Mouse (Mus musculus) myocyte (in vitro differentiated cells): ENCODE data around the gene Rnf216. TPM values are rescaled to one million over a fixed set of nuclear protein-coding genes. Genes with fewer than 3 reads are reported as not detected.
A peak's percentile ranks its signal among the peaks of the same experiment; 100 is the strongest.

ENCODE experiments used
- H3K27me3 ChIP-seq: one replicate; pipeline ENCODE4 v1.6.1; 2011; ENCODE audit not compliant: control insufficient read depth, insufficient read depth, insufficient read length
- H3K36me3 ChIP-seq: one replicate; pipeline ENCODE4 v1.6.1; 2011; ENCODE audit not compliant: control insufficient read depth, insufficient read depth
- H3K4me2 ChIP-seq: one replicate; pipeline ENCODE4 v1.6.1; 2011; ENCODE audit warnings: low read depth, control low read depth
- H3K4me3 ChIP-seq: one replicate; pipeline ENCODE4 v1.5.1; 2011; ENCODE audit warnings: mild to moderate bottlenecking, control low read depth, moderate library complexity
- H3K79me2 ChIP-seq: one replicate; pipeline ENCODE4 v1.6.1; 2011; ENCODE audit not compliant: control insufficient read depth, insufficient read depth
- H3ac ChIP-seq: one replicate; pipeline ENCODE4 v1.6.1; 2011; ENCODE audit not compliant: control insufficient read depth, insufficient read length
- CEBPB ChIP-seq: IDR thresholded peaks from 2 replicates; pipeline ENCODE4 v1.6.1; 2011; ENCODE audit warnings: mild to moderate bottlenecking, moderate library complexity; ENCODE audit not compliant: poor library complexity, insufficient read depth, severe bottlenecking
- E2F4 ChIP-seq: IDR thresholded peaks from one replicate; pipeline ENCODE4 v1.6.1; 2011; ENCODE audit warnings: mild to moderate bottlenecking, control low read depth, moderate library complexity; ENCODE audit not compliant: insufficient read depth
- MAX ChIP-seq: IDR thresholded peaks from one replicate; pipeline ENCODE4 v1.6.1; 2011; ENCODE audit warnings: low read depth, mild to moderate bottlenecking, control low read depth
- MYOD1 ChIP-seq, 3 experiments: IDR thresholded peaks; one replicate each; pipeline ENCODE4 v1.6.1; 2011; ENCODE audit warnings: control low read depth in 2 of 3, low read depth in 2 of 3, mild to moderate bottlenecking in 2 of 3, moderate library complexity in 1 of 3; ENCODE audit not compliant: insufficient read length in 2 of 3, control insufficient read depth in 1 of 3
- MYOG ChIP-seq, 3 experiments: IDR thresholded peaks; one replicate each; pipeline ENCODE4 v1.6.1; 2011; ENCODE audit warnings: control low read depth in 2 of 3, low read depth in 2 of 3, mild to moderate bottlenecking in 2 of 3; ENCODE audit not compliant: insufficient read length in 2 of 3, control insufficient read depth in 1 of 3, insufficient read depth in 1 of 3
- POLR2A ChIP-seq: IDR thresholded peaks from one replicate; pipeline ENCODE4 v1.6.1; 2011; ENCODE audit warnings: low read depth, mild to moderate bottlenecking, control low read depth, moderate library complexity; ENCODE audit not compliant: insufficient read length
- POLR2AphosphoS2 ChIP-seq: IDR thresholded peaks from one replicate; pipeline ENCODE4 v1.6.1; 2011; ENCODE audit warnings: low read depth, control low read depth; ENCODE audit not compliant: insufficient read length
- REST ChIP-seq: IDR thresholded peaks from one replicate; pipeline ENCODE4 v1.6.1; 2011; ENCODE audit warnings: mild to moderate bottlenecking, control low read depth, moderate library complexity; ENCODE audit not compliant: insufficient read depth, insufficient read length
- SRF ChIP-seq: IDR thresholded peaks from one replicate; pipeline ENCODE4 v1.6.1; 2011; ENCODE audit warnings: low read depth; ENCODE audit not compliant: control insufficient read depth, insufficient read length
- TCF12 ChIP-seq: IDR thresholded peaks from one replicate; pipeline ENCODE4 v1.6.1; 2011; ENCODE audit warnings: mild to moderate bottlenecking, control low read depth; ENCODE audit not compliant: poor library complexity, insufficient read depth, severe bottlenecking
- TCF3 ChIP-seq: IDR thresholded peaks from one replicate; pipeline ENCODE4 v1.6.1; 2011; ENCODE audit warnings: low read depth, control low read depth; ENCODE audit not compliant: insufficient read length
- USF1 ChIP-seq: IDR thresholded peaks from one replicate; pipeline ENCODE4 v1.6.1; 2011; ENCODE audit warnings: low read depth, mild to moderate bottlenecking, control low read depth, moderate library complexity
- polyA plus RNA-seq: library from polyadenylated mRNA; unstranded; fragments of >200 nt; fragmentation: generic; extraction: Trizol; gene quantifications from one replicate; pipeline ENCODE4 v1.2.1, GENCODE M21; 2012; ENCODE audit warnings: missing spikeins

Gene Rnf216
- polyA plus RNA-seq: 15.9 TPM

- peak within 1 kb of the TSS; percentile 40 for H3K4me3 ChIP-seq
- H3K4me2 ChIP-seq: peak within 1 kb of the TSS; percentile 87
- no peak for TF ChIP-seq E2F4
- TF ChIP-seq REST: no peak
- no peak for TF ChIP-seq USF1
- TF ChIP-seq CEBPB: no peak
- no peak for TF ChIP-seq TCF12
- TF ChIP-seq POLR2A: peak; percentile 93
- TF ChIP-seq SRF: no peak
- TF ChIP-seq MAX: no peak
- TF ChIP-seq MYOG (IDR thresholded peaks at IDR 0.05; ENCODE audit: control insufficient read depth in 1 of 3, insufficient read depth in 1 of 3, insufficient read length in 2 of 3, low read depth in 2 of 3): no peak
- TF ChIP-seq MYOD1 (IDR thresholded peaks at IDR 0.05; ENCODE audit: control insufficient read depth in 1 of 3, insufficient read length in 2 of 3, low read depth in 2 of 3): no peak
- no peak for TF ChIP-seq TCF3
- TF ChIP-seq POLR2AphosphoS2: peak; percentile 81
- peaks cover 40% of the 10 kb centered on the region for H3K79me2 ChIP-seq
- H3ac ChIP-seq: peak within 1 kb of the TSS; percentile 70
- no peaks in the 10 kb centered on the region for H3K27me3 ChIP-seq
- no peaks in the 10 kb centered on the region for H3K36me3 ChIP-seq
Observed at GRCm38 (mm10) chr5:143112281-143113246, at the start of gene Rnf216. TSS of gene Rnf216 (minus strand) at chr5:143112994.

- Histone ChIP-seq H3K4me2 (no peak overlapping the region), H3K27me3 (peaks cover 8% of the 10 kb centered on the region), H3K4me3 (no peak overlapping the region), H3K79me2 (no peaks in the 10 kb centered on the region), H3K36me3 (no peaks in the 10 kb centered on the region), H3ac (no peak overlapping the region)
- TF ChIP-seq MYOG (IDR thresholded peaks at IDR 0.05; ENCODE audit: control insufficient read depth in 1 of 3, insufficient read depth in 1 of 3, insufficient read length in 2 of 3, low read depth in 2 of 3) (no peak), POLR2AphosphoS2 (no peak), MAX (no peak), REST (no peak), POLR2A (no peak), USF1 (no peak), TCF3 (no peak), SRF (no peak), E2F4 (no peak), CEBPB (no peak), MYOD1 (IDR thresholded peaks at IDR 0.05; ENCODE audit: control insufficient read depth in 1 of 3, insufficient read length in 2 of 3, low read depth in 2 of 3) (no peak), TCF12 (no peak)
Observed at GRCm38 (mm10) chr5:143155534-143155933, 42.7 kb upstream of the Rnf216 start.

DNA sequence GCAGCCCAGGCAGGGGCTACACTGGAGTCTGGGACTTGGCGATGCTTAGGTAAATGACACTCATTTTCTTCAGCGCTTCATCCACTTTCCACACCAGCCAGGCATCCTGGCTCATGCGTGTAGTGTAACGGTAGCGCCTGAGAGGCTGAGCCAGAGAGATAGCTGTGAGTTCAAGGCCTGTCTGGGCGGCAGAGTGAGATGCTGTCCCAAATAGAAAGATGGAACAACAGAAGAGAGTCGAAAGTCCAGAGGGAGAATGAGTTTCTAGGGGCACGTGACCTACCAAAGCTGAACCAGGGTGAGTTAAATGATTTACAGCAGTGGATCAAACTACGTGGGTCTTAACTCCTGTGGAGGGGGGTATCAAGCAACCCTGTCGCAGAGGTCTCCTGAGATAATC, 41.0 kb upstream of the Rnf216 start:
- peaks cover 8% of the 10 kb centered on the region for H3K27me3 ChIP-seq
- H3ac ChIP-seq: no peak overlapping the region
- TF ChIP-seq E2F4 (no peak), POLR2AphosphoS2 (no peak), MYOD1 (IDR thresholded peaks at IDR 0.05; ENCODE audit: control insufficient read depth in 1 of 3, insufficient read length in 2 of 3, low read depth in 2 of 3) (no peak), REST (no peak)
- H3K4me2 ChIP-seq: no peak overlapping the region
- no peaks in the 10 kb centered on the region for H3K36me3 ChIP-seq
- no peaks in the 10 kb centered on the region for H3K79me2 ChIP-seq
- H3K4me3 ChIP-seq: no peak overlapping the region

- TF ChIP-seq TCF3 (no peak), REST (no peak), E2F4 (no peak), CEBPB (no peak), POLR2A (no peak), MYOD1 (IDR thresholded peaks at IDR 0.05; ENCODE audit: control insufficient read depth in 1 of 3, insufficient read length in 2 of 3, low read depth in 2 of 3) (no peak), MYOG (IDR thresholded peaks at IDR 0.05; ENCODE audit: control insufficient read depth in 1 of 3, insufficient read depth in 1 of 3, insufficient read length in 2 of 3, low read depth in 2 of 3) (no peak), POLR2AphosphoS2 (no peak)
- Histone ChIP-seq H3ac (no peak overlapping the region), H3K4me2 (no peak overlapping the region), H3K36me3 (no peaks in the 10 kb centered on the region), H3K79me2 (no peaks in the 10 kb centered on the region), H3K4me3 (no peak overlapping the region), H3K27me3 (peaks cover 7% of the 10 kb centered on the region)
Observed at GRCm38 (mm10) chr5:143150044-143150443, 37.2 kb upstream of the Rnf216 start.
